In genomic region chr14:46885891-46886301, GRCm38 (mm10) we compare ENCODE assay signal across 8 mouse cellular contexts. TPM values are rescaled to one million over a fixed set of nuclear protein-coding genes. Genes with fewer than 3 reads are reported as not detected.
DNase-seq lines count a peak whose midpoint lies in the region; ATAC-seq and TF ChIP-seq lines count a peak whose summit lies in the region.

No protein-coding gene starts in this region.

- no peaks in the 10 kb centered on the region for H3K9me3 ChIP-seq in forebrain, embryonic 12.5 days
- H3K9me3 ChIP-seq in stomach, postnatal 0 days (ENCODE audit: control insufficient read depth, low read length) = no peaks in the 10 kb centered on the region

- no peak; the same call in 1 of the 2 replicates for TF ChIP-seq CTCF in stomach, postnatal 0 days (IDR thresholded peaks at IDR 0.05; ENCODE audit: low read depth)

- 30% methylated on average over 5 of the region's 5 CpGs for whole genome bisulfite sequencing in forebrain, embryonic 12.5 days
- WGBS in stomach, postnatal 0 days = 23% methylated on average over 5 of the region's 5 CpGs

- TF ChIP-seq EP300 in stomach, postnatal 0 days (optimal IDR thresholded peaks at IDR 0.05) = no peak

- H3K4me1 ChIP-seq in forebrain, embryonic 12.5 days = peaks cover 29% of the 10 kb centered on the region
- H3K4me1 ChIP-seq in stomach, postnatal 0 days (replicated peaks; ENCODE audit: control insufficient read depth, insufficient read depth) = 0 out of 2 replicates have a peak, but pooled peaks cover 3% of the 10 kb centered on the region

- no peak for ATAC-seq in forebrain, embryonic 12.5 days (ENCODE audit: low FRiP score)
- ATAC-seq in stomach, postnatal 0 days (ENCODE audit: low FRiP score, low TSS enrichment) = peak; percentile 61

- DNase-seq in B cell, adult 2 months = peak; percentile 1
- peak; percentile 20 for DNase-seq in adrenal gland, postnatal 10 days
- peak; percentile 78 to 82 for DNase-seq in heart, postnatal 10 days
- peak; percentile 56 for DNase-seq in kidney, postnatal 14 days
- DNase-seq in lung, postnatal 4 days = peak; percentile 42 to 69
- peak; percentile 30 for DNase-seq in stomach, postnatal 0 days (ENCODE audit: low spot score)
- DNase-seq in thymus, postnatal 4 days = no peak

- H3K4me3 ChIP-seq in forebrain, embryonic 12.5 days (replicated peaks) = peak overlapping the region; percentile 65
- H3K4me3 ChIP-seq in stomach, postnatal 0 days (ENCODE audit: low read depth, low read length) = peak overlapping the region; percentile 67

- H3K9ac ChIP-seq in forebrain, embryonic 12.5 days = peak overlapping the region; percentile 22; the same call in 1 of the 2 replicates
- H3K9ac ChIP-seq in stomach, postnatal 0 days (ENCODE audit: low read length) = peak overlapping the region; percentile 74; the same call in 1 of the 2 replicates

- peak overlapping the region; percentile 94 for H3K4me2 ChIP-seq in forebrain, embryonic 12.5 days
- peak overlapping the region; percentile 97 for H3K4me2 ChIP-seq in stomach, postnatal 0 days (replicated peaks; ENCODE audit: low read depth)

- intact Hi-C loops in heart, postnatal 10 days (cut with DNase I) = loop anchor here (2.0 kb wide), 2 partner anchors 21 to 113 kb away; no protein-coding TSS in a partner anchor

- H3K36me3 ChIP-seq in forebrain, embryonic 12.5 days (replicated peaks) = no peaks in the 10 kb centered on the region; the same call in 1 of the 2 replicates
- H3K36me3 ChIP-seq in stomach, postnatal 0 days (ENCODE audit: control insufficient read depth, insufficient read depth, low read length) = no peaks in the 10 kb centered on the region

- no peak overlapping the region for H3K27ac ChIP-seq in forebrain, embryonic 12.5 days
- H3K27ac ChIP-seq in stomach, postnatal 0 days (replicated peaks) = peak overlapping the region; percentile 93

- peaks cover 9% of the 10 kb centered on the region; the same call in 1 of the 2 replicates for H3K27me3 ChIP-seq in forebrain, embryonic 12.5 days
- H3K27me3 ChIP-seq in stomach, postnatal 0 days (ENCODE audit: control insufficient read depth, insufficient read depth, low read length) = no peaks in the 10 kb centered on the region

RNA-seq across cellular contexts. Expression of gene Samd4, which starts 3.2 kb away (rescaled TPM):
- total RNA-seq in adrenal gland, postnatal 10 days (2021) = 10 to 100 TPM; 14.3 to 18.6 TPM
- 5.0 and 5.3 TPM in 2 replicates for polyA plus RNA-seq in forebrain, embryonic 12.5 days (2016; fragmentation: Nextera tagmentation; extraction: Ambion mirVana)
- total RNA-seq in heart, postnatal 10 days (2021) = 10 to 100 TPM; 64.3 to 67.9 TPM
- polyA plus RNA-seq in stomach, postnatal 0 days (2015; fragmentation: Nextera tagmentation; extraction: Ambion mirVana) = 3.4 and 4.1 TPM in 2 replicates

RNA-seq across cellular contexts. Expression of gene Cgrrf1, which starts 54.0 kb away (rescaled TPM):
- 10 to 100 TPM; 38.0 to 41.8 TPM for total RNA-seq in adrenal gland, postnatal 10 days (2021)
- polyA plus RNA-seq in forebrain, embryonic 12.5 days (2016; fragmentation: Nextera tagmentation; extraction: Ambion mirVana) = 26.4 and 28.6 TPM in 2 replicates
- 10 to 100 TPM; 34.4 to 38.4 TPM for total RNA-seq in heart, postnatal 10 days (2021)
- polyA plus RNA-seq in stomach, postnatal 0 days (2015; fragmentation: Nextera tagmentation; extraction: Ambion mirVana) = 28.6 and 28.7 TPM in 2 replicates
